Mouse (Mus musculus): ENCODE data around the gene Muc4.

- TF ChIP-seq CTCF (IDR thresholded peaks at IDR 0.05; ENCODE audit: low read depth, low read length) (no peak), POLR2A (IDR thresholded peaks at IDR 0.05; ENCODE audit: extremely low read depth, insufficient read depth, low read length) (no peak)
Measured at GRCm38 (mm10) chr16:32708457-32709033, 27.1 kb upstream of the Muc4 start.
